Mouse (Mus musculus): Measurements from ENCODE around the gene Galnt17.

GRCm38 (mm10) chr5:131156323-131156722 lies 152.0 kb downstream of the Galnt17 start:
- TF ChIP-seq CTCF (IDR thresholded peaks at IDR 0.05; ENCODE audit: low read depth) (no peak), EP300 (IDR thresholded peaks at IDR 0.05; ENCODE audit: low read depth) (no peak)

Data from liver, postnatal 0 days (tissue).